In the genomic region with DNA sequence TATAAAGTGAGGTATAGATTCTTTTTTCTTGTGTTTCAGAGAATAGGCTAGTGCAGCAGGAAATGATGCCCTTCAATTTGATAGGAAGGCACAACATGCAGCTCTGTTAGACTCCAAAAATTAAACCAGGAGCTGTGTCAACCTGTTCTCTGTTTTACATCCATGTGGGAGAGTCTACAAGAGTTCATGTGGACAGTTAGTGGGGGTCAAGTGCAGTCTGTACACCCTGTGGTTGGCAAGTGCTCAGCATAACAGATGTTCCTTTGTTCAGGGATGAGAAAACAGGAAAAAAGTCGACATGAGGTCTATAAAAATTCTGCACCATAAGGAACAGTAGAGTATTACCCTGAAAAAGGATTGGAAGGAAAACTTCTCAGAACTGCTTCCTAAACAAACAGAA, we compare ENCODE assay signal across 19 mouse cellular contexts.
DNase-seq lines count a peak whose midpoint lies in the region; ATAC-seq and TF ChIP-seq lines count a peak whose summit lies in the region.
"Had no signal": no experiment of that assay in that cellular context is flagged by ENCODE, and none has a peak within 500 bp of the region (broad histone marks: within the 10 kb centered on the region; RNA-seq: fewer than 3 reads in every experiment).

No protein-coding gene starts in this region.

- no peaks in the 10 kb centered on the region for H3K27me3 ChIP-seq in midbrain, postnatal 0 days (ENCODE audit: insufficient read depth, low read length)
- no peaks in the 10 kb centered on the region for H3K27me3 ChIP-seq in midbrain, embryonic 15.5 days (replicated peaks)
- H3K27me3 ChIP-seq: embryonic facial prominence, embryonic 12.5 days; kidney, embryonic 15.5 days; limb, embryonic 12.5 days had no signal

- H3K4me3 ChIP-seq in midbrain, postnatal 0 days (ENCODE audit: low read depth, low read length) = no peak overlapping the region
- H3K4me3 ChIP-seq in midbrain, embryonic 15.5 days = no peak overlapping the region
- H3K4me3 ChIP-seq: embryonic facial prominence, embryonic 12.5 days; gastrocnemius, adult 2 months; kidney, embryonic 15.5 days; layer of hippocampus, adult 2 months; left cerebral cortex, adult 2 months; limb, embryonic 12.5 days had no signal

- no peak overlapping the region for H3K9ac ChIP-seq in midbrain, postnatal 0 days (replicated peaks; ENCODE audit: low read length, poor library complexity, severe bottlenecking)
- H3K9ac ChIP-seq in midbrain, embryonic 15.5 days = no peak overlapping the region
- H3K9ac ChIP-seq: embryonic facial prominence, embryonic 12.5 days; forebrain, postnatal 0 days; kidney, embryonic 15.5 days; limb, embryonic 12.5 days; liver, embryonic 14.5 days had no signal

- ATAC-seq in midbrain, postnatal 0 days (ENCODE audit: low FRiP score) = no peak
- ATAC-seq in midbrain, embryonic 15.5 days (replicated peaks) = no peak; the same call in 1 of the 2 replicates
- ATAC-seq: forebrain, postnatal 0 days; intestine, embryonic 16.5 days had no signal

- 41% methylated on average over 1 of the region's 1 CpGs for WGBS in midbrain, postnatal 0 days
- 33% methylated on average over 1 of the region's 1 CpGs for WGBS in midbrain, embryonic 15.5 days

- H3K27ac ChIP-seq in midbrain, postnatal 0 days (ENCODE audit: low read depth, low read length) = no peak overlapping the region
- H3K27ac ChIP-seq in midbrain, embryonic 15.5 days = no peak overlapping the region
- H3K27ac ChIP-seq: embryonic facial prominence, embryonic 12.5 days; gastrocnemius, adult 2 months; kidney, embryonic 15.5 days; layer of hippocampus, adult 2 months; left cerebral cortex, adult 2 months; limb, embryonic 12.5 days; liver, embryonic 14.5 days had no signal

- TF ChIP-seq CTCF in midbrain, postnatal 0 days (IDR thresholded peaks at IDR 0.05) = no peak

- DNase-seq in embryo, embryonic 11 days = peak; percentile 1
- DNase-seq in embryo, embryonic 9.5 days (ENCODE audit: extremely low spot score) = no peak
- DNase-seq in midbrain, postnatal 0 days (ENCODE audit: low spot score) = peak; percentile 39
- DNase-seq in cerebellum, adult 8-10 months = peak; percentile 6
- peak; percentile 34 for DNase-seq in mesoderm, embryonic 11.5 days (ENCODE audit: low read depth, low spot score)
- no peak for DNase-seq in heart, postnatal 4 days
- no peak for DNase-seq in spleen, adult 18-20 months
- DNase-seq: adrenal gland, postnatal 25 days; forebrain, postnatal 0 days; gastrocnemius, adult 2 months; right cerebral cortex, postnatal 4 days had no signal

- no peaks in the 10 kb centered on the region for H3K9me3 ChIP-seq in midbrain, postnatal 0 days (ENCODE audit: low read length)
- no peaks in the 10 kb centered on the region for H3K9me3 ChIP-seq in midbrain, embryonic 15.5 days
- H3K9me3 ChIP-seq: embryonic facial prominence, embryonic 12.5 days; kidney, embryonic 15.5 days; limb, embryonic 12.5 days had no signal

- H3K4me2 ChIP-seq in midbrain, postnatal 0 days (ENCODE audit: low read depth, low read length, poor library complexity, severe bottlenecking) = no peak overlapping the region
- no peak overlapping the region for H3K4me2 ChIP-seq in midbrain, embryonic 15.5 days
- H3K4me2 ChIP-seq: embryonic facial prominence, embryonic 12.5 days; kidney, embryonic 15.5 days; limb, embryonic 12.5 days had no signal

- no peaks in the 10 kb centered on the region for H3K36me3 ChIP-seq in midbrain, postnatal 0 days (ENCODE audit: insufficient read depth, low read length)
- no peaks in the 10 kb centered on the region for H3K36me3 ChIP-seq in midbrain, embryonic 15.5 days (replicated peaks)
- H3K36me3 ChIP-seq: embryonic facial prominence, embryonic 12.5 days; kidney, embryonic 15.5 days; limb, embryonic 12.5 days had no signal

- no peaks in the 10 kb centered on the region for H3K4me1 ChIP-seq in midbrain, postnatal 0 days (ENCODE audit: insufficient read depth, low read length)
- no peaks in the 10 kb centered on the region for H3K4me1 ChIP-seq in midbrain, embryonic 15.5 days
- H3K4me1 ChIP-seq: embryonic facial prominence, embryonic 12.5 days; kidney, embryonic 15.5 days; limb, embryonic 12.5 days had no signal

Comparison
In these comparisons a context has a peak if more than half of its experiments do, and no peak if none do; other contexts are left out.
1. DNase-seq: peak in embryo, embryonic 11 days (single experiment), midbrain, postnatal 0 days (single experiment), cerebellum, adult 8-10 months (single experiment) and mesoderm, embryonic 11.5 days (single experiment); none in embryo, embryonic 9.5 days (single experiment), heart, postnatal 4 days (single experiment) and spleen, adult 18-20 months (0 of 2).